Mouse (Mus musculus): ENCODE measurements around the gene Ralgds.
"Not testable (repeated sequence)": the region's sequence is repeated elsewhere in the genome, so short reads cannot be mapped to it uniquely, and the experiment has no call there.

Gene Ralgds

DNA sequence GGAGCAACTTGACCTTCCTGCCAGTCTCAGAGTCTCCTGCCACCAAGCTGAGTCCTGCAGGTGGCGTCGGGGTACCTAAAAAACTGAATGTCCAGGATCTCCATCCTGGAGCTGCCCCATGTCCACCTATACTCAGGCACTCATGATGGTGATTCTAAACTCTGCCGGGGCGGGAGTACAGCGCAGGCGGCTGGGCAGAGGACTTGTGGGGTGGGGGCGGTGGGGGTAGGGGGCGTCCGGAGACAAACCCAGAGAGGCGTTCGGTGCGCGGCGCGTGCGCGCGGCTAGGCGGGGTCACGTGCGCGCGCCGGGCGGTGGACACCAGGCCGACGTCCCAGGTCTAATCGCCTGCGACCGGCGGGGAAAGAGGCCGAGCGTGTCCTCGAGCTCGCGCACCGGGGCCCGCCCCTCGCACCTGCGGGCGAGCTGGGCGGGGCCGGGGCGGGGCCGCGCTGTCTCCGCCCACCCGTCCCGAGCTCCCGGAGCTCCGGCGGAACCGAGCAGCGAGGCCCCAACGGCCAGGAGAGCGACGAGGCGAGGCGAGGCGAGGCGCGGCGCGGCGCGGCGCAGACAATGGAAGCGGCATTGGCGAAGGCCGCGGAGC is at the start of gene Ralgds:
Gene Ralgds, plus strand, starts transcription at position 328 of the 604 bp plus-strand sequence.
- peak; percentile 86 to 89 for DNase-seq

- peak; percentile 83 to 90 for DNase-seq
These were observed 49.0 kb upstream of the Ralgds start for GRCm38 (mm10) chr2:28463919-28464318.

- no peak for DNase-seq
These were observed 48.0 kb upstream of the Ralgds start for GRCm38 (mm10) chr2:28464919-28465318.

- DNase-seq = peak; percentile 78 to 82
These were observed 46.9 kb upstream of the Ralgds start, which contains the start of gene 1700007K13Rik for GRCm38 (mm10) chr2:28465836-28466518. 1700007K13Rik (minus strand) TSS chr2:28466332.

- peak; percentile 92 to 93 for DNase-seq
These were observed 45.0 kb upstream of the Ralgds start, which contains the start of gene Mrps2 for GRCm38 (mm10) chr2:28467860-28468485. Mrps2 (plus strand) TSS chr2:28468066.

GRCm38 (mm10) chr2:28468486-28469225 is 44.3 kb upstream of the Ralgds start:
- DNase-seq = peak in 1 of 2 experiments; percentile 13

DNA sequence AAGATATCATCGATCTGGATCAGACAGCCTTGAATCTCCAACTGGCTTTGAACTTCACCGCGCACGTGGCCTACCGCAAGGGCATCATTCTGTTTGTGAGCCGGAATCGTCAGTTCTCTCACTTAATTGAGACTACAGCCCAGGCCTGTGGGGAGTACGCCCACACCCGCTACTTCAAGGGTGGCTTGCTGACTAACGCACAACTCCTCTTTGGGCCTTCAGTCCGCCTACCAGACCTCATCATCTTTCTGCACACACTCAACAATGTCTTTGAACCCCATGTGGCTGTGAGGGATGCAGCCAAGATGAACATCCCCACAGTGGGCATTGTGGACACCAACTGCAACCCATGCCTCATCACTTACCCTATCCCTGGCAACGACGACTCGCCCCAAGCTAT is 43.5 kb upstream of the Ralgds start:
- DNase-seq = peak in 1 of 2 experiments; percentile 4

- DNase-seq = peak in 1 of 2 experiments; percentile 0
These were observed 42.3 kb upstream of the Ralgds start for GRCm38 (mm10) chr2:28470591-28470990.

- peak in 1 of 2 experiments; percentile 7 for DNase-seq
These were observed 40.9 kb upstream of the Ralgds start for GRCm38 (mm10) chr2:28472011-28472410.

GRCm38 (mm10) chr2:28477993-28478392 is 34.9 kb upstream of the Ralgds start:
- not testable (repeated sequence) for DNase-seq

GRCm38 (mm10) chr2:28479208-28480204 is 33.4 kb upstream of the Ralgds start:
- no peak for DNase-seq

- DNase-seq = no peak
These were observed 29.1 kb upstream of the Ralgds start for GRCm38 (mm10) chr2:28483861-28484260.

DNA sequence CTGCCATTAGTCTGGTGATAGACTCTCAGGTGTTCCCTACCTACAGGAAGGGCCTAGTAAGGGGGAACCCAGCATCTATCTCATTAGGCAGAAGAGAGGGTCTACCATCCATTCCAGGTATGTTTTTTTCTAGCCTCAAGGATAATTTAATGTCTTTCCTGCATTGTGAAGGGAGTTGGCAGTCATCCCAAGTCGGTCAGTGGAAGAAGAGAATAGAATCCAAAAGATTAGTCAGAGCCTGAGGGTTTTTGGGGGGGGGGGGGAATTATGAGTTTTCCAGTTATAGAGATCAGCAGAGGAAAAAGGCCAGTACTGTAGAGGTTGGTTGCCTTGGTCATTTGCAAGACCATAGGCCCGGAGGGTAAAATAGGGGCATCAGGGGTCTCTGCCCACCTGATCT is 18.4 kb upstream of the Ralgds start:
- DNase-seq = no peak

DNA sequence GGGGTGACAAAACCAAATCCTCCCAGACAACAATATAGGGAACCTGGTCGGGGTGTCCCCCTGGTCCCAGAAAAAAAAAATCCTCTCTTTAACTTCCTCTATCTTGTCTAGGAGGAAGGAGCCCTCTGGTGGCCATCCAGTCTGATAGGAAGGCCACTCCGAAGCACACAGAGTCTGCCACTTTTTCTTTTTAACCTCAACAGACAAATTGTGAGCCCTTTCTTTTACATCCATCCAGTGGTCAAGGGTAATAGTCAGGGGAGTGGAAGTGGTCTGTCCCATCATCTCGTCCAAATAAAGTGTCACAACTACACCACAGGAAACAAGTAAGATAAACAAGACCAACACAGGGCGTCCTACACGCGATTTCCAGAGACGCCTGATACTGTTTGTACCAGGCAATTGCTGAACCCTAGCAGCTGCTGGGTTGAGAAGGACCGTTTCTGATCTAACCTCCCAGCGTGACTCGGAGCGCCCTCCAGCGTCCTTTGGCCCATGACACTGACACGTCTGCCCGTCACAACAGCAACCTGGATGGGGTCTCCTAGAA is 17.6 kb upstream of the Ralgds start:
- DNase-seq = peak; percentile 31 to 49

GRCm38 (mm10) chr2:28495801-28496595 is 16.9 kb upstream of the Ralgds start:
- peak in 1 of 2 experiments; percentile 1 for DNase-seq

GRCm38 (mm10) chr2:28496671-28497070 is 16.3 kb upstream of the Ralgds start, which contains the start of gene Gbgt1:
Gbgt1 (plus strand) TSS chr2:28496891.
- DNase-seq = peak in 1 of 2 experiments; percentile 5

- DNase-seq = peak in 1 of 2 experiments; percentile 0
These were observed 15.4 kb upstream of the Ralgds start for GRCm38 (mm10) chr2:28497561-28497960.

GRCm38 (mm10) chr2:28498431-28498830 is 14.5 kb upstream of the Ralgds start:
- DNase-seq = peak in 1 of 2 experiments; percentile 1

DNA sequence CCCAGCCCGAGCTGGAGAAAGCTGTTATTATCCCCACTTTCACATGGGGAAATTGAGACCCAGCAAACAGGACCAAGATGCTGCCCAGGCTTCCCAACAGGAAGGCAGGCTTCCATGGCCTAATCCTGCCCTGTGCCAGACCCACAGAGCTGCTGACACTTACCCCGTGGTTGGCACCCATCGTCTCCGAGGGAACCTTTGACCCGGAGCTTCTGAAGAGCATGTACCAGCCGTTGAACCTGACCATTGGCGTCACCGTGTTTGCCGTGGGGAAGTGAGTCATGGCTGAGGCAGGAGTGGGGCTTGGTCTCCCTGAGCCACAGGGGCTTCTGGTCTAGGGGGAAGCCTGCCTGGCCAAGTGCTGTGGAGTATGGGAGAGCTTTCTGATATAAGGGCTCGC is 9.9 kb upstream of the Ralgds start:
- no peak for DNase-seq

GRCm38 (mm10) chr2:28504676-28505075 is 8.2 kb upstream of the Ralgds start:
- DNase-seq = no peak
